Mouse (Mus musculus) thymus, postnatal 4 days (tissue): ENCODE data around the gene Krt80.
A peak's percentile ranks its signal among the peaks of the same experiment; 100 is the strongest.

ENCODE experiments used
- DNase-seq: peaks from one replicate; pipeline ENCODE4 v3.0.0; 2021

The Krt80 gene

GRCm38 (mm10) chr15:101374879-101375278 is 4.9 kb upstream of the Krt80 start:
- no peak for DNase-seq

DNA sequence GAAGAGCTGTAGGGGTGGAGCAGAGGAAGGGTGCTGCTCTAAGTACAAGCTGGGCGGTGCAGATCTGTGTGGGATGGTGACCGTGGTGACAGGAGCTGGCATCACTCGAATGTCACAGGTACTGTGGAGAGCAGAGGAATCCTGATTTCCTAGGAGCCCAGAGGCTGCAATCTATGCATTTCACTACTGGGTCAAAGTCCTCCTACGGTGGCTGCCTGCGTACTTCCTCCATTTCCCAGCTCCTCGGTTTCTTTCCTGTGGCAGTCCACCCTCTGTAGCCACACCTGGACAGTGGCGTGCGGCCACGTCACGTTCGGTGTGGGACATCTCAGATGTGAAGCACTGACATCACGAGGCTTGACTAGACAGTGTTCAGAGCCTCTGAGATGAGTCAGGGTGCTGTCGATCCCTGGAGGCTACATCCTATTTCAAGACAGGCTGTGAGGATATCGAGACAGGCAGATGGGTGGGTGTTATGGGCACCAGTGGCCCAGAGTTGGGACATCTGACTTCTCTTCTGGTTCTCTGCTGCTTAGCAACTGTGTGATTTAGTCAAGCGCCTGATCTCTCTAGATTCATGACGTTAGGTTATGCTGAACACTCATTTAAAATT is 3.4 kb upstream of the Krt80 start:
- DNase-seq, result no peak

DNA sequence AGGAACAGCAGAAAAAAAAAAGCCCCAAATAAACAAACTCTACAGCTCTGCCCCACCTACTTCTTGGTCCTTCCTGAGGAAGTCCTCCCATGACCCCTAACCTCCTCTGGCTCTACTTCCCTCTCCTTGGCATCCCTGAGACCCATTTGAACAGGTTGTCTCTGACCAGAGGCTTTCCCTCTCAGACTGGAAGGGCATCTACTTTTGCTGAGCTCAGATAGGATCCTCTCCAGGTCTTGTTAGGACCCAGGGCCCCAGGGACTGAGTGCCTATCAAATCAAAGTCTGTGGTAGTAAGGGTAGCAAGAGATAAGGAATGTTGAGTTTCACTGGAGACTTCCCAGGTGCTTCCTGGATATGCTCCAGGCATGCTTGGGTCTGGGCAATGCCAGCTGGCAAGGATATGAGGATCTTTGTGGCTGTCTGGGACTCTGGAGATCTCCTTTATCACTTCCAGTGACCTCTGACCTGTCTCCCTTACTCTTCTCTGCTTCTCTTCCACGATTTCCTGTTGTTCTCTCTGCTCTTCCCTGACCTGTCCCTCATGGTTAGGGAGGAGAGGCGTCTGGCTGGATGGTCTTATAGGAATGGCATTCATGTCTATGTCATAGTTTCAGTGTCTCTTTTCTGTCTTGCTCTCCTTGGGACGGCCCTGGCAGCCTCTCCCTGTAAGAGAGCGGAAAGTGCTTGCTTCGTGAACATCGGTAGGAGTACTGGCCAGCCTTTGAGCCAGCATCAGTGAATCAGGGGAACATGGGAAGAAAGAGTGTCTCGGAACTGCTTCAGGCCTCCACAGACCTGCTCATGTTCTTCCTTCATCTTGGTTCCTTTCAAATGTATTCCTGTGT is 2.4 kb upstream of the Krt80 start:
- no peak for DNase-seq

DNA sequence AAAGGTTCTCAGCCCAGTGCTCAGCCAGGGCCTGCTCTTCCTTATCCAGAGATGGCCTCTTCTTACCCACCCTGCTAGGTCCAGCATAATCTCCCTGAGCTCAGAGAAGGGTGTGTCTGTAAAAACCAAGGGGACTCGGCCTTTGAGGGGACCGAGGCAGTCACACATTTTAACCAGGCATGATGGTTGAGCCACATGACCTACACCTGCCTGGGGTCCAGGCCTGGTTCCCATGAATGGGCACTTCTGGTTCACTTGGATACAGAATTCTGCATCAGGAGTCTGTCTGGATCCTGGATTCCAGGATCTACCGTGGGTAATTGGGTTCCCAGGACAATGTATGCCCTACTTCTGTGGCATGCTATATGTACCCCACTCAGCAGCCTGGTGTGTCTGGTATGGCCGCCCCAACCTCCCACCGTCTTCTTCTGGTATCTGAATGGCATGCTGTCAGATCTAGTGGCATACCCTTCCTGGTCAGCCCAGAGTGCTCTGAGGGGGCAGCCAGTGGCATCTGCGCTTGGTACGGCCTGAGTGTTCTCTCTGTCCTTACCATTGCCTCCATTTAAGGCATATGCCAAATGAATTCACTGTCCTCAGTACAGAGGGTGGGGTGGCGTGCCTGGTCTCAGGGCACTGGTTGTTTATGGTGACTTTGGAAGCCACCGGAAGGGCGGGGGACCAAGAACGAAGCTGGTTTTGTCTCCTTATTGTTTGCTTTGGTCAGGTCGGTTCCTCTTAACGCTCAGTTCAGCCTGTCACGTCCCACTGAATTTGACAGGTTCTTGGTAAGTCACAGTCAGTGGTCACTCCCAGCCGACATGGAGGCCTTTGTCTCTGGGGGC is 1.4 kb upstream of the Krt80 start:
- DNase-seq, result no peak

DNA sequence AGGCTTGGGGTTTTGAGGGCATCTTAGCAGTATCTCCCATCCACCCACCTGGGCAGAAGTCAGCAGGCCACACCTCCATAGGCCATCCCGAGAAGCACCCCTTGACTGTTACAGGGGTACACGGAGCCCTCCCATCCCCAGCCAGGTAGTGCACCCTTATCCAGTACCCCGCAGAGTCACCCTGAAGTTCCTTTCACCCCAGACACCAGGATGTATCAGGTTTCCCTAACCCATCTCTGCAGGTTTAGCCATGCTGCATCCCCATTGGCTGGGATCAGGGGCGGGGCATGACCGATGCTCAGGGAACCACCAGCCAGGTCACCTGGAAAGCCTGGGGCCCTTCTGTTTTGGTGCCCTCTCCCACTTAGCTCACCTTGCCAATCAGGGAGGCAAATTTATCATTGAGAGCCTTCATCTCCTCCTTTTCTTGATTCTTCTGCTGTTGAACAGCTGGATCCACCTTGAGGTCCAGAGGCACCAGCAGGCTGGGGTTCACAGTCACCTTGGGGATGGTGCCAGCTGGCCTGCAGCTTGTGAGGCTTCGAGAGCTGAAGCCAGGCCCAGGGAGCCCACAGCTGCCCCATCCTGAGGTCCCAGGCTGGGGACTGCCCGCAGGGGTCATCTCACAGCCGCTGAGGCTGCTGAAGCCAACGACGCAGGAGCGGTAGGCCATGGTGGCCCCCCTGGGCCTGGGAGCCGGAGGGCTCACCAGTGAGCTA is 421 bp downstream of the Krt80 start:
- DNase-seq, result no peak

DNA sequence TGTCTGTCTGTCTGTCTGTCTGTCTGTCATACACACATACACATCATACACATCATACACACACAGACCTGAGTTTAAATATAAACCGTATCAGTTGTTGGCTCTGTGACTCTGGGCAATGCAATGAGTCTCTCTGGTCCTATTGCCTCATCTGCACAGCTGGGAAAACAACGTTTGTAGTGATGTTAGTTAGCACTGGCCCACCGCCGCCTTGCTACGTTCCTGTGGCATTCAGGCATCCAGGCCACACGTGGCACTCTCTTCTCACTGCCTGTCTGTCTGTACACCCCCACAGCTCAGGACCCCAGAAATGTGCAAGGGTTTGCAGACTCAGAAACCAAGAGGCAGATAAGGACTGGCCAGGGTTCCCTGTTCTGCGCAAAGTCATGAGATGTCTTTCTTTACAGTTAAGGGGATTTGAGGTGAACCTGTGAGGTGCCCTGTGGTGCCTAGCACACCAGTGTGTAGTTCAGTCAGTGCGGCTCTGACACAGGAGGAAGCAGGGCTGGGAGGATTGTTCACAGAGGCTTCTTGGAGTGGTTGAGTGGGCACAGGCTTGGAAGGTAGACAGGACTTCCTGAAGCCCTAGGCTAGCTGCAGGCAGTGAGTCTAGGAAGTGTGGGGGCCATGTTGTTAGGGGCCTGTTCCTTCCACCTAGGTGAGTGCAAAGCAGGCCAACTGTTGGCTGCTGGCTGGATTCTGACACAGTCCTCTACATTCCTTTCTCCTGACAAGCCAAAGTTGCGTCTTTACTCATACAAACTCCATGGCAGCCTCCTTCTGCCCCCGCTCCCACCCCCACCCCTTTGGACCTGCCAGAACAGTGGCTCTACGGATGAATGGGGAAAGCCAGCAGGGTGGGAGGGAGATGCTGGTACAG is 1.2 kb downstream of the Krt80 start:
- no peak for DNase-seq

DNA sequence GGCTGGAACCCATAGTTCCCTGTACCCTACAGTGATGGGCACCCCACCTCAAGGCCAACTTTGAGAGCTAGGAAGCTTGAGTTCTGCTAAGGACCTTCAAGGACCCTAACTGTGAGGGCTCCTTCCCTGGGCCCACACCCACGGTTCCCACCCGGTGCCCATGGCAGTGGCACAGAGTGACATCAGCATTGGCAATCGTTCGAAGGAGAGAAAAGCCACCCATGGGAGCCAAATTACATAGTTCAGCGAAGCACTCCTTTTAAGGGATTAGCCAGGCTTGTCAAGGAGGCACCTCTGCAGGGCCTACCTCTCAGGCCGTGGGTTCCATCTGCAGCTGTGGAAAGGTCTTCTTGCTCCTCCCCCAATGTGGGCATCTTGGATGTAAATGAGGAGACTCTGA is 1.9 kb downstream of the Krt80 start:
- DNase-seq, result no peak

DNA sequence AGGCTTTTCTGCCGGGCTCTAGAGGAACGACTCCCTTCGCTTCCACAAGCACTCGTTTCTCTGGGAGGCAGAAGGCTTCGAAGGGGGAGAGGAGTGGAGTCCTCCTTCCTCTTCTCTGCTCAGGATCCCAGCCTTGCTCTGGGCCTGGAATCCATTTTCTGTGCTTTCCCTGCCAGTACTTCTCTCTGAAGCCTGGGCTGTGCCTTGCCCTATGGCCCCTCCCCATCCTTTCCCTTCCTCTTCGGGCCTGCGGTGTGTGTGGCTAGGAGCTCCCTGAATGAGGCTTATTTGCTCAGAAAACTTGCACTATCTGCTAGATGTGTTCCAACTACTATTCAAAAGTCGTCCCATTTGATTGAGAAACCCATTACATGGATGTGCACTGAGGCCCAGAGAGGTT is 2.5 kb downstream of the Krt80 start:
- DNase-seq, result no peak

GRCm38 (mm10) chr15:101366926-101367325 is 3.0 kb downstream of the Krt80 start:
- DNase-seq, result no peak

DNA sequence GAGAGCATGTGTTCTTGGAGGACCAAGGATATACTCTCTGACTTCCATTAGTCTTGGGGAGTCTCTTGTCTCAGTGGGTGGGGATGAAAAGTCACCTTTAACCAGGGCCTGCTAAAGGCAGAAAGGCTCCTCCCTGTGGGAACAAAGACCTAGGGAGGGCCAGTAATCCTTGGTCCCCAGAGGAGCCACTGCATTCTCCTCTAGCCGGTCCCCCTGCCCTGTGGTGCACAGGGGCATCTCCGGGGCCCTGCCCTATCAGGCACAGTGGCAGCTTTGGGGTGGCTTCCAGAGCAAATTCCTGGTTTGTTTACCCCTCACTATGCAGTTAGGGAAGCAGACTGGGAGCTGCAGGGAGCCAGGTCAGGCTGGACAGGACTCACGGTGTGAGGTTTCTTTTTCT is 3.5 kb downstream of the Krt80 start:
- no peak for DNase-seq

GRCm38 (mm10) chr15:101365721-101366120 is 4.2 kb downstream of the Krt80 start:
- DNase-seq, result no peak

DNA sequence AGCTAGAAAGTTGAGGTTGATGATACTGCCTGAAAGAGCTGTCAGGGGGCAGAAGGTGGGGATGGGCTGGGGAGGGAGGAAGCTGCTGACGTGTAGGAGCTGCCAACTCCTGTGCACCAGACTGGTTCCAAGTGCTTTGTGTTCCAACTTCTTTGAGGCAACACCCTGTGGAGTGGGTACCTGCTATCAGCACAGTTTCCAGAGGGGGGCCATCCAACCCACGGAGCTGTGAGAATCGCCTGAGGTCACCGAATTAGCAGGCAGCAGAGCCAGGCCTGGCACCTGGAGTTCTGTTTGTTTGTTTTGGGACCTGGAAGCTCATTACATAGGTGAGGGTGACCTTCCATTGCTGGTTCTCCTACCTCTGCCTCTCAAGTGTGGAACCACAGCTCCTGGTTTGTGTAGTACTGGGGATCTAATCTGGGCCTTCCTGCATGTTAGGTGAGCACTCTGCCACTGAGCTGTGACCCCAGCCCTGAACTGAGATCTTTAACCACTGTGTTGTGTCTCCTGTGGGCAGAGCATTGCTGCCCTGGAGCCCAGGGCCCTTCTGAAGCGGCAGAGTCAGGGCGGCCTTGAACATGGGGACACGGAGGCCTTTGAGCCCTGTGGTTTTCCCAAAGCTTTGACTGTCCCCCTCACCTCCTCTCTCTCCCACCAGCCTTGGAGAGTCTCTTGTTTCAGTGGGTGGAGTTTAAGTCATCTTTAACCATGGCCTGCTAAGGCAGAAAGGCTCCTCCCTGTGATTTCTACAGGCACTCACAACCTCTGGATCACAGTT is 4.9 kb downstream of the Krt80 start:
- no peak for DNase-seq

DNA sequence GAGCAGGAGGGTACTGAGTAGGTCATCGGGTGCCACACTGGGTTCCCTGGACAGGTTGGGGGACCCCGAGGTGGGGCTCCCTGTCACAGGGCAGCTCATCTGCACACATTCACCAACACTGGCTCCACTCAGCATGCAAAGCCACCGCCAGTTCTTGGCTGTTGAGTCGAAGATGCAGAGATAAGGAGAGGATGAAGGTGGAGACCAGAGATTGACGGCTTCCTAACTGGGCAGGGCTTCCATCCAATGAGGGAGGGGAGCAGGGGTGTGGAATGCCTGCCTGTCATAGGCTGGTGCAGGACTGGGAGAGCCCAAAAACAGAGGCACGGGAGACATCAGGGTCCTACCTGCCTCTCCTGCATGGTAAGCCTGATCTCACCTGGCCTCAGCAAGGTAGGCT is 5.5 kb downstream of the Krt80 start:
- DNase-seq, result no peak

- DNase-seq, result no peak
Observed at GRCm38 (mm10) chr15:101363933-101364332, 6.0 kb downstream of the Krt80 start.

GRCm38 (mm10) chr15:101362393-101363010 is 7.5 kb downstream of the Krt80 start:
- no peak for DNase-seq

- no peak for DNase-seq
Observed at GRCm38 (mm10) chr15:101355382-101355786, 14.6 kb downstream of the Krt80 start.

DNA sequence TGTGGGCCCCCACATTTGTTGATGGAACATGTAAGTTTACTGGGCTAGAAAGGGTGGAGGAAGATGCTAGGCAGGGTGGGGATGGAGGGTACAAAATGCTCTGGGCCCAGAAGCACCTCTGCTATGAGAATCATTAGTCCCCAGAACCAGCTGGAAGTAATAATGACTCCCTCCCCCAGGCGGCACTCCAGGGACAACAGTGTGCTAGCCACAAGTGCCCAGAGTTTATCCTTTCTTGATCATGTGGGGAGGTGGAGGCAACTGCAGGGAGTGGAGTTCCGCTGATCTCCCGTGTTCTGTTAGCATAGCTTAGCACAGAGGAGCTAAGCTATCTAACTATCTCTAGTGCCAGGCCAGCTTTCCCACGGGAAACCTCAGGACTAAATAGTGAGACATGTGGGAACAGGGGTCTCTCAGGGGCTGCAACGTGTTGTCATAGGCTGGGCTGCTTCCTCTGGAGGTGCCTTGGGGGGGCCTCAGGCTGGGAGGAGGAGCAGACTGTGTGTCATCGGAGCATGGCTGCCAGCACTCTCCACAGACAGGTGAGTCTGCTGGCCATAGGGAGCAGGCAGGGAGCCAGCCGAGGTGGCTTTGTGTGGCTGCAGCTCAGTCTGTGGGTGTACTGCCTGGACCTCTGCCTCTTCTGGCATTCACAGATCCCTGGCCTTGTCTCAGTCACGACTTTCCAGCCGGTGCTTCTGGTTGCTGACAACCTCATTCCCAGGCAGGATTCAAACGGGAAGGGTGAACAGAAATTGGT is 17.1 kb downstream of the Krt80 start:
- no peak for DNase-seq

- no peak for DNase-seq
Observed at GRCm38 (mm10) chr15:101352047-101352446, 17.9 kb downstream of the Krt80 start.

DNA sequence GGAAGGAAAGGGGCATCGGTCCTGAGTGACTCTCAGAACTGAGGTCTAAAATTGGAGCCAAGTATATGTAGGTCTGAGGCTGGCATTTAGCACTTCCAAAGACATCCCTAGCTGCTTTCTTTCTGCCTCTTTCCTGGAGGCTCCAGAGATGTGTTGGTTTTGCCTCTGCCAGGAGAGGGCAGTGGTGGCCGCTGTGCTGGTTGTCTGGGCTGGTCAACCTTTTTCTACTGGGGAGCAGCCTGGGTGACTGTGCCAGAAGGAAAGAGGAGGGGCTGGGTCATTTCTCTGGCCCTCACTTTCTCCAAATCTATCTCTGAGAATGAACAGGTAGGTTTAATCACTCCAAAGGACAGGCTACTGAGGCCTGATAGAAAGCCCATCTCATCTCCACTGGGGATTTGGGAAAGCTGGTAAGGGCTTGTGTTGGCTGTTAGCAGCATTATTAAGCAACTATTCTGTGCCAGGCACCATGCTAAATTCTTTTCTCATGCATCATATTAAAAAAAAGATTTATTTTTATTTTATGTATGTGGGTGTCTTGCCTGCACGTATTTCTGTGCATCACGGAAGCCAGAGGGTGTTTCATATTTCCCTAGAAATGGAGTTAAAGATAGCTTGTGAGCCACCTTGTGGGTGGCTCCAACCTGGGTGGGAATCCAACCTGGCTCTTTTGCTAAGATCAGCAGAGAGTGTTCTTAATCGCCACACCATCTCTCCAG is 28.0 kb downstream of the Krt80 start:
- peak; percentile 37 for DNase-seq
